Mouse (Mus musculus) granulocyte monocyte progenitor cell, adult 5-6 weeks (primary cell): ENCODE data around the gene Ythdc1. TPM values are rescaled to one million over a fixed set of nuclear protein-coding genes. Genes with fewer than 3 reads are reported as not detected.

ENCODE experiments used
- ATAC-seq: replicated peaks from 2 replicates; pipeline ENCODE4 v1.8.0; 2016; ENCODE audit warnings: mild to moderate bottlenecking, moderate TSS enrichment, inconsistent platforms; ENCODE audit not compliant: poor library complexity, severe bottlenecking
- total RNA-seq, 2 experiments: library from RNA; stranded (forward) in 1 of 2; stranded (reverse) in 1 of 2; fragments of 200-712, 200-1000 nt in 1 of 2; fragments of >200 nt in 1 of 2; fragmentation: Nextera tagmentation in 1 of 2; gene quantifications; 2 replicates each; pipeline ENCODE4 v1.2.3; 2014 to 2017

Gene Ythdc1
- total RNA-seq, 2 experiments from 2014 or later = 86.3 to 124 TPM

GRCm38 (mm10) chr5:86871877-86872276, 67.9 kb downstream of the Ythdc1 start:
- no peak for ATAC-seq

Other genes with a start within 250 kb of the Ythdc1 start
- not detected in 2 replicates for gene Tmprss11f, start 171.8 kb upstream of the Ythdc1 start, total RNA-seq (2014; fragmentation: Nextera tagmentation)
- not detected in 2 replicates for gene Tmprss11f, start 171.8 kb upstream of the Ythdc1 start, total RNA-seq (2017)
- gene Tmprss11b, start 127.9 kb upstream of the Ythdc1 start, total RNA-seq (2014; fragmentation: Nextera tagmentation) = not detected in 2 replicates
- not detected in 2 replicates for gene Tmprss11b, start 127.9 kb upstream of the Ythdc1 start, total RNA-seq (2017)
- gene Tmprss11e, start 58.4 kb upstream of the Ythdc1 start, total RNA-seq (2014; fragmentation: Nextera tagmentation) = not detected in 2 replicates
- not detected in 2 replicates for gene Tmprss11e, start 58.4 kb upstream of the Ythdc1 start, total RNA-seq (2017)
- not detected in 2 replicates for gene Ugt2b34, start 102.7 kb downstream of the Ythdc1 start, total RNA-seq (2014; fragmentation: Nextera tagmentation)
- gene Ugt2b34, start 102.7 kb downstream of the Ythdc1 start, total RNA-seq (2017) = not detected in 2 replicates
- not detected in 2 replicates for gene Ugt2b1, start 122.3 kb downstream of the Ythdc1 start, total RNA-seq (2014; fragmentation: Nextera tagmentation)
- not detected in 2 replicates for gene Ugt2b1, start 122.3 kb downstream of the Ythdc1 start, total RNA-seq (2017)
- gene Ugt2b35, start 196.6 kb downstream of the Ythdc1 start, total RNA-seq (2014; fragmentation: Nextera tagmentation) = not detected in 2 replicates
- gene Ugt2b35, start 196.6 kb downstream of the Ythdc1 start, total RNA-seq (2017) = not detected in 2 replicates